Mouse (Mus musculus) embryonic facial prominence, embryonic 12.5 days (tissue): Measurements from ENCODE around the gene Tril. TPM values are rescaled to one million over a fixed set of nuclear protein-coding genes. Genes with fewer than 3 reads are reported as not detected.

Experiments
- ATAC-seq: fragments of 200-750 bp; cut with Nextera tagmentation; 2 replicates; pipeline ENCODE4 v1.8.0; 2017; ENCODE audit not compliant: insufficient number of reproducible peaks, insufficient read depth, low FRiP score, low TSS enrichment
- H3K27ac ChIP-seq: fragments of 300-500 bp; sonication (generic); 2 replicates; pipeline ENCODE4 v1.5.1; 2016; ENCODE audit warnings: mild to moderate bottlenecking
- H3K27me3 ChIP-seq: fragments of 300-500 bp; sonication (generic); 2 replicates; pipeline ENCODE4 v1.6.1; 2016; ENCODE audit warnings: mild to moderate bottlenecking, moderate library complexity
- H3K36me3 ChIP-seq: fragments of 300-500 bp; sonication (generic); 2 replicates; pipeline ENCODE4 v1.6.1; 2016; ENCODE audit warnings: mild to moderate bottlenecking
- H3K4me1 ChIP-seq: fragments of 300-500 bp; sonication (generic); 2 replicates; pipeline ENCODE4 v1.6.1; 2016
- H3K4me2 ChIP-seq: fragments of 300-500 bp; sonication (generic); replicated peaks from 2 replicates; pipeline ENCODE4 v1.6.1; 2016; ENCODE audit warnings: mild to moderate bottlenecking, moderate library complexity
- H3K4me3 ChIP-seq: fragments of 300-500 bp; sonication (generic); 2 replicates; pipeline ENCODE4 v1.5.1; 2016; ENCODE audit warnings: mild to moderate bottlenecking
- H3K9ac ChIP-seq: fragments of 300-500 bp; sonication (generic); 2 replicates; pipeline ENCODE4 v1.6.1; 2016; ENCODE audit warnings: mild to moderate bottlenecking, moderate library complexity
- H3K9me3 ChIP-seq: fragments of 300-500 bp; sonication (generic); 2 replicates; pipeline ENCODE4 v1.6.1; 2016; ENCODE audit warnings: mild to moderate bottlenecking, moderate library complexity
- WGBS: fragments of 180-500 bp; shearing (Covaris S2); methylation state at CpG from one replicate; pipeline ENCODE4 v1.1.7; 2016; 5-methylcytosine and 5-hydroxymethylcytosine counted together
- polyA plus RNA-seq: library from polyadenylated mRNA; unstranded; fragments of >200 nt; fragmentation: Nextera tagmentation; extraction: Ambion mirVana; gene quantifications from 2 replicates; pipeline ENCODE4 v1.2.1, GENCODE M21; 2016

The Tril gene
- polyA plus RNA-seq, 1 experiment from 2014 or later: 77.0 TPM

DNA sequence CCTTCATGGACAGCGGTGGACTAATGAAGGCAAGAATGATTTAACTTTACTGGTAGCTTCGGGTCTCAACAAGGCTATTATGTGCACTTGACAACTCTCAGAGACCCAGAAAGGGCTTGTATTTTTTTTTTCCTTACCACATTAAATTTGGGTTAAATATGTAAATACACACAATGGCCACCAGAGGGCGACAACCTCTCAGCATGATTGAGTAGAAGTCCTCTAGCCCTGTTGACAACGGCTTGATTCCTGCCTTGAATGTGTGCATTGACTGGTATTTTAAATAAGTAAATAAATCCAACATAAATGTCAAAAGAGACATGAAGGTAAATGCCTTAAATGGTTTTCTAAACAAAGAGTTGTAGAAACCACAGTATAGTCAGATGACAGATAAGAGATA is 39.5 kb downstream of the Tril start:
- WGBS: 9% methylated on average over 4 of the region's 4 CpGs

DNA sequence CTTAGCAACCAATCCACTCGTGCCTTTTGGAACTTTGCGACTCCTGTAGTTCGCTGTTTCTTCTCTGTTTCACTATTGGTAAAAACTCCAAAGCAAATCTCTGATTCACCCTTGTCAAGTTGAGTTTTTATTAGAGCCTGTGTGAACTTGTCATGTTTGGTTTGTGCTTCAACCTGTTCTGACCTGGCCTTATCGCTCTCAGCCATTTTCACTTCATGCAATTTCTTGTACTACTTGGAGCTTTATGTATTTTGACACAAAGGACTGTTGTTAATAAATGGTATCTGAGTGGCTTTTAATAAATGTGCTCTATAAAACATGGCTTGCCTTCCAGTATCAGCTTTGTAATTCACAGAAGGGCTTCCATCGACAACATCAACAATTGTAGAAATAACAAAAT is 40.6 kb downstream of the Tril start:
- no peaks in the 10 kb centered on the region for H3K9me3 ChIP-seq
- H3K4me2 ChIP-seq: no peak overlapping the region
- H3K9ac ChIP-seq: no peak overlapping the region
- no peak for ATAC-seq
- no peaks in the 10 kb centered on the region for H3K4me1 ChIP-seq
- H3K27ac ChIP-seq: no peak overlapping the region
- H3K36me3 ChIP-seq: no peaks in the 10 kb centered on the region
- WGBS: 87% methylated on average over 5 of the region's 5 CpGs
- H3K4me3 ChIP-seq: no peak overlapping the region
- H3K27me3 ChIP-seq: no peaks in the 10 kb centered on the region

More for the DNA sequence above, 39.5 kb downstream of the Tril start:
- H3K4me3 ChIP-seq: no peak overlapping the region
- no peaks in the 10 kb centered on the region for H3K36me3 ChIP-seq
- H3K27ac ChIP-seq: no peak overlapping the region
- H3K9me3 ChIP-seq: no peaks in the 10 kb centered on the region
- ATAC-seq: no peak
- H3K4me1 ChIP-seq: no peaks in the 10 kb centered on the region
- H3K4me2 ChIP-seq: no peak overlapping the region
- no peak overlapping the region for H3K9ac ChIP-seq
- no peaks in the 10 kb centered on the region for H3K27me3 ChIP-seq

DNA sequence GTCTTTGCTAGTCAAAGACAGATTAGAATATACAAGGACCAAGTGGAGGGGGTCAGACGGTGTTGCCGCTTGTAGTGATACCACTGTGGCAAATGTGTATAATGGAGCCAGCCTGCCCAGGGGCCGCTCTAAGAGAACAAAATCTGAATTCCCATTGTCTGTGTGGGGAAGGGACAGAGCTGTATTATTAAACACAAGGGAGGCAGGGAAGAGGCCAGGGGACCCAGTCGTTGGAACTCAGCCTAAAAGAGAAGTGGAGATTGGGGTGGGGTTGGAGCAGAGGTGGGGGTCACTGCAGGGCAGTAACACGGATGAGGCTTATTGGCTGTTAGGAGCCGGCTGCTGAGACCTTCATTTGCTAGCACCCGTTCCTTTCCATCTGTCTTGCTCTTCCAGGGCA is 41.1 kb downstream of the Tril start:
- H3K27ac ChIP-seq: no peak overlapping the region

DNA sequence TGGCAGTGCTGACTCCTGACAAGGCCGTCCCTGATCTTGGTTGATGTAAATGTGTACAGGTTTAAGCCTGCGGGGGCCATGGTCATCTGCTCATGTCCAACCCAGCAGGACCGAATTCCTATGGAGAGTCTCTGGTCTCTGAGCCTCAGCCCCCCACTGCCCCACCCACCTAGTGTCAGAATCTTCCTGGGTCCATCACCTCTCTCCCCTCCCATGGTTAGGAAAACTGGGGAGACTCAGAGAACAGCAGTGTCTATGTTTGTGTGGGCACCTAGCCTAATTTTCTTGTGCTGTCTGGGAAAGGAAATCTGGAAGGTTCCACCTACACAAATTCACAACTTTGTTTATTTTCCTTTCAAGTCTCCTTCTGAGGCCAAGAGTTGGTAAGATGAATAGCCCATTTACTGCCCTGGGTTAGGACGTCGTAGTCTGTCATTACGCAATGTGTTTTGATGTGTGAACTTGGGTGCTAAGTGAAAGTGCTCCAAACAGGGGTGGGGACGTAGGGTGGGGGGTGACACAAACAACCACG is 42.1 kb downstream of the Tril start:
- Histone ChIP-seq H3K4me2 (no peak overlapping the region), H3K27me3 (no peaks in the 10 kb centered on the region), H3K36me3 (no peaks in the 10 kb centered on the region), H3K27ac (no peak overlapping the region), H3K4me1 (no peaks in the 10 kb centered on the region), H3K9me3 (no peaks in the 10 kb centered on the region), H3K9ac (no peak overlapping the region), H3K4me3 (no peak overlapping the region)
- 73% methylated on average over 8 of the region's 8 CpGs for WGBS
- ATAC-seq: no peak

More for the DNA sequence above, 41.1 kb downstream of the Tril start:
- ATAC-seq: no peak
- Histone ChIP-seq H3K9ac (no peak overlapping the region), H3K27me3 (no peaks in the 10 kb centered on the region), H3K4me3 (no peak overlapping the region), H3K4me1 (no peaks in the 10 kb centered on the region), H3K4me2 (no peak overlapping the region), H3K36me3 (no peaks in the 10 kb centered on the region), H3K9me3 (no peaks in the 10 kb centered on the region)
- WGBS: 59% methylated on average over 7 of the region's 7 CpGs

DNA sequence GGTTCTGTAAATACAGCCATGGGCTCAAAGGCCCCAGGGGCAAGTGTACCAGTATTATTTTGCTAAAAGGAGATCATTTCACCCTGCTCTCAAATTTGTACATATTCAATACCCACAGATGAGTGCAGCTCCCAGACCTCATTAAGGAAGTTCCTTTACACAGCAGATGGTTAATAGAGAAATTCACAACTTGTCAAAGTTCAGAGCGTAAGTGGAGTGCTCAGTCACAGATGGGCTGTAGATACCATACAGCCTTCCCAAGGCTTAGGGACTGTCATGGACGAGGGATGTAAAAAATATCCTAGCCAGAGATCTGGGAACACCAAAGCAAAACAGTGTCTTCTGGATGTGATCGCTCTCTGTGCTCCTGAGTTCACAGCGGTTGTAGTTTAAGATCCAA is 52.4 kb downstream of the Tril start:
- Histone ChIP-seq H3K27me3 (no peaks in the 10 kb centered on the region), H3K9me3 (no peaks in the 10 kb centered on the region), H3K9ac (no peak overlapping the region), H3K4me1 (peaks cover 13% of the 10 kb centered on the region; the same call in 1 of the 2 replicates), H3K27ac (no peak overlapping the region), H3K4me2 (no peak overlapping the region), H3K36me3 (no peaks in the 10 kb centered on the region), H3K4me3 (no peak overlapping the region)
- no peak for ATAC-seq
- WGBS: 85% methylated on average over 4 of the region's 4 CpGs

DNA sequence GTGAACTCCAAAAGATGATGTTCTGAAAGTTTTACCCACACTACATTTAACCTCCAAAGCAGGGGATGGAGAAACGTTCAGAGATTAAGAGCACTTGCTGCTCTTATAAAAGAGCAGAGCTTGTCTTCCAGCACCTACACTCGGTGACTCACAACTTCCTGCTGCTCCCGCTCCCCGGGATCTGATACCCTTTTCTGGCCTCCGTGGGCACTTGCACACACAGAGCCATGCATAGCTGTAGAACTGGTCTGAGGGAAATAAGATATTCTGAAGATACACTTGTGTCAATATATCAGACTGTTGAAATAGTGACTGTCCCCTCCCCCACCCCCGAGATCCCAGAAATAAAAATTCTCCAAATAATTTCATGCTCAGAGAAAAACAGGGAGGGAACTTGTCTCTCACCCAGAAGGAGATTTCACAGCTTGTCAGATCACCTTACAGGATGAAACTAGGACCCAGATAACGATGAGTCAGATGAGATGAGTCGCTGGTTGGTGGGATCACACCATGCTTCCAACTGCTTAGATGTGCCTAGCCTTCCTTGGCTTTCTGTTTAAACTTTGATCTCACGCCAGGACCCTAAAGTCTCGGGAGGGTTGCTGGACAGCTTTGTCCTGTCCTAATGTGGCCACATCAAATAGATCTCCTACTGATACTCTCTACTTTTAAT is 54.3 kb downstream of the Tril start:
- WGBS: 52% methylated on average over 10 of the region's 10 CpGs
- H3K4me2 ChIP-seq: no peak overlapping the region
- H3K27me3 ChIP-seq: no peaks in the 10 kb centered on the region
- H3K4me1 ChIP-seq: peaks cover 22% of the 10 kb centered on the region
- H3K36me3 ChIP-seq: no peaks in the 10 kb centered on the region
- H3K4me3 ChIP-seq: no peak overlapping the region
- no peak for ATAC-seq
- no peak overlapping the region for H3K9ac ChIP-seq
- no peaks in the 10 kb centered on the region for H3K9me3 ChIP-seq
- no peak overlapping the region for H3K27ac ChIP-seq

DNA sequence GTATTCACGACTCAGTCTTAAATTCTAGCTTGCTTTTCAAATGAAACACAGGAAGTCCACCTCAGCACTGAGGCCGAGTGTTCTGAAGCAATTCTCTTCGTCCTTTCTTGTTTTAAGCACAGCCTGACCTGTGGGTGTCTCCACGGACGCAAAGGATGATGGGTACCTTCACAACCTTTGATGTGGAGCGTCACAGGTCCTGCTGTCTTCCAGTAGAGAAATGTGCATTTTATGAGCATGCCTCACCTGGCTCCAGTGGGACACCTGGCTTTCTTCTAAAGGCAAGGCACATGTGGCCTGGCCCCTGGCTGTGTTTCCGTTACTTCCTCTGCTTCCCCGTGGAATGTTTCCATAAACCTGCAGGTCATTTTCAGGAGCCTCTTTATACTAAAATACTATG is 54.9 kb downstream of the Tril start:
- 0 out of 2 replicates have a peak overlapping the region, but pooled peaks have one; percentile 25 for H3K27ac ChIP-seq
- no peak overlapping the region for H3K4me3 ChIP-seq
- WGBS: 60% methylated on average over 8 of the region's 8 CpGs
- ATAC-seq: no peak
- no peak overlapping the region for H3K4me2 ChIP-seq
- H3K4me1 ChIP-seq: peaks cover 28% of the 10 kb centered on the region
- H3K9me3 ChIP-seq: no peaks in the 10 kb centered on the region
- H3K9ac ChIP-seq: no peak overlapping the region
- H3K36me3 ChIP-seq: no peaks in the 10 kb centered on the region
- no peaks in the 10 kb centered on the region for H3K27me3 ChIP-seq

Other genes with a start within 250 kb of the Tril start
- gene Cpvl, start 157.8 kb upstream of the Tril start, polyA plus RNA-seq: not detected in 2 replicates
- 12.5 and 13.3 TPM in 2 replicates for gene Chn2, start 218.7 kb upstream of the Tril start, polyA plus RNA-seq